ENCODE assay signal across 18 mouse cellular contexts in the genomic region with DNA sequence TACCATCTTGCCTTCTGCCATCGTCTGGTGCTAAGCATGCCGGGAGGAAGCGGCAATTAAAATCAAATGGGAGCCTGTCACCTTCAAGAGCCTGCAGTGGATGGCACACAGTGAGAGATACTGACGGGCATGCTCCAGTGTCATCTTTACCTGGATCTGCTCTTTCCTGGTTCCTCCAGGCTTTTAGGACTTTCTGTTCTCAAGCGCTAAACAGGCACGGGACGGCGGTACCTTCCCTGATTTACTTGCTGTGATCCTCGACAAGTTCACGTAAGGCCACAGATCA.
DNase-seq lines count a peak whose midpoint lies in the region; ATAC-seq lines count a peak whose summit lies in the region.
"Had no signal": no experiment of that assay in that cellular context is flagged by ENCODE, and none has a peak within 500 bp of the region (broad histone marks: within the 10 kb centered on the region; RNA-seq: fewer than 3 reads in every experiment).

No protein-coding gene starts in this region.

- no peak for ATAC-seq in forebrain, embryonic 12.5 days (ENCODE audit: low FRiP score)
- no peak for ATAC-seq in forebrain, embryonic 16.5 days
- no peak; the same call in 1 of the 2 replicates for ATAC-seq in hindbrain, embryonic 14.5 days (ENCODE audit: low FRiP score)
- no peak for ATAC-seq in hindbrain, embryonic 12.5 days (ENCODE audit: low FRiP score)

- no peaks in the 10 kb centered on the region for H3K9me3 ChIP-seq in forebrain, embryonic 12.5 days
- no peaks in the 10 kb centered on the region for H3K9me3 ChIP-seq in forebrain, embryonic 16.5 days (ENCODE audit: control insufficient read depth, low read length)
- H3K9me3 ChIP-seq in hindbrain, embryonic 14.5 days (ENCODE audit: control insufficient read depth, low read length) = no peaks in the 10 kb centered on the region
- H3K9me3 ChIP-seq in hindbrain, embryonic 12.5 days (replicated peaks) = no peaks in the 10 kb centered on the region
- no peaks in the 10 kb centered on the region for H3K9me3 ChIP-seq in embryonic facial prominence, embryonic 10.5 days
- H3K9me3 ChIP-seq: heart, embryonic 10.5 days; limb, embryonic 15.5 days; liver, embryonic 15.5 days had no signal

- peaks cover 16% of the 10 kb centered on the region for H3K4me1 ChIP-seq in forebrain, embryonic 12.5 days
- H3K4me1 ChIP-seq in forebrain, embryonic 16.5 days (replicated peaks; ENCODE audit: control insufficient read depth, insufficient read depth, low read length) = peaks cover 10% of the 10 kb centered on the region
- peaks cover 14% of the 10 kb centered on the region for H3K4me1 ChIP-seq in hindbrain, embryonic 14.5 days (replicated peaks; ENCODE audit: control insufficient read depth, insufficient read depth, low read length)
- peaks cover 15% of the 10 kb centered on the region for H3K4me1 ChIP-seq in hindbrain, embryonic 12.5 days
- H3K4me1 ChIP-seq in embryonic facial prominence, embryonic 10.5 days = peaks cover 15% of the 10 kb centered on the region
- H3K4me1 ChIP-seq: liver, embryonic 15.5 days had no signal

- H3K4me2 ChIP-seq in forebrain, embryonic 12.5 days = 0 out of 2 replicates have a peak overlapping the region, but pooled peaks have one; percentile 8
- no peak overlapping the region for H3K4me2 ChIP-seq in forebrain, embryonic 16.5 days (ENCODE audit: low read length)
- no peak overlapping the region for H3K4me2 ChIP-seq in hindbrain, embryonic 14.5 days (replicated peaks)
- no peak overlapping the region for H3K4me2 ChIP-seq in hindbrain, embryonic 12.5 days (replicated peaks)
- H3K4me2 ChIP-seq: limb, embryonic 15.5 days; liver, embryonic 15.5 days had no signal

- intact Hi-C loops in left cerebral cortex, postnatal 4 days (cut with DNase I) = no loop called here

- no peaks in the 10 kb centered on the region for H3K36me3 ChIP-seq in forebrain, embryonic 12.5 days (replicated peaks)
- no peaks in the 10 kb centered on the region for H3K36me3 ChIP-seq in forebrain, embryonic 16.5 days (ENCODE audit: control insufficient read depth, insufficient read depth)
- no peaks in the 10 kb centered on the region for H3K36me3 ChIP-seq in hindbrain, embryonic 14.5 days (replicated peaks; ENCODE audit: control insufficient read depth, insufficient read depth)
- H3K36me3 ChIP-seq in hindbrain, embryonic 12.5 days = no peaks in the 10 kb centered on the region
- H3K36me3 ChIP-seq in embryonic facial prominence, embryonic 10.5 days (replicated peaks) = no peaks in the 10 kb centered on the region
- H3K36me3 ChIP-seq: heart, embryonic 10.5 days; limb, embryonic 15.5 days; liver, embryonic 15.5 days had no signal

- 40% methylated on average over 10 of the region's 10 CpGs for WGBS in forebrain, embryonic 12.5 days
- 37% methylated on average over 10 of the region's 10 CpGs for WGBS in forebrain, embryonic 16.5 days
- 31% methylated on average over 10 of the region's 10 CpGs for WGBS in hindbrain, embryonic 14.5 days
- 31% methylated on average over 10 of the region's 10 CpGs for WGBS in hindbrain, embryonic 12.5 days
- WGBS in embryonic facial prominence, embryonic 10.5 days = 40% methylated on average over 10 of the region's 10 CpGs

- H3K27ac ChIP-seq in forebrain, embryonic 12.5 days = no peak overlapping the region
- H3K27ac ChIP-seq in forebrain, embryonic 16.5 days (ENCODE audit: low read length) = no peak overlapping the region
- peak overlapping the region; percentile 49; the same call in 1 of the 2 replicates for H3K27ac ChIP-seq in hindbrain, embryonic 14.5 days
- H3K27ac ChIP-seq in hindbrain, embryonic 12.5 days = no peak overlapping the region
- H3K27ac ChIP-seq in embryonic facial prominence, embryonic 10.5 days (replicated peaks) = no peak overlapping the region
- H3K27ac ChIP-seq: heart, embryonic 10.5 days; limb, embryonic 15.5 days; liver, embryonic 15.5 days had no signal

- no peak overlapping the region for H3K4me3 ChIP-seq in forebrain, embryonic 12.5 days (replicated peaks)
- no peak overlapping the region for H3K4me3 ChIP-seq in forebrain, embryonic 16.5 days (replicated peaks; ENCODE audit: low read length)
- no peak overlapping the region for H3K4me3 ChIP-seq in hindbrain, embryonic 14.5 days (replicated peaks; ENCODE audit: low read length)
- H3K4me3 ChIP-seq in hindbrain, embryonic 12.5 days = no peak overlapping the region
- H3K4me3 ChIP-seq in embryonic facial prominence, embryonic 10.5 days = no peak overlapping the region
- H3K4me3 ChIP-seq: heart, embryonic 10.5 days; limb, embryonic 15.5 days; liver, embryonic 15.5 days had no signal

- no peak overlapping the region for H3K9ac ChIP-seq in forebrain, embryonic 12.5 days
- H3K9ac ChIP-seq in forebrain, embryonic 16.5 days (replicated peaks; ENCODE audit: low read depth, low read length) = no peak overlapping the region
- H3K9ac ChIP-seq in hindbrain, embryonic 14.5 days = no peak overlapping the region
- H3K9ac ChIP-seq in hindbrain, embryonic 12.5 days = no peak overlapping the region
- H3K9ac ChIP-seq: limb, embryonic 15.5 days; liver, embryonic 15.5 days had no signal

- no peak for DNase-seq in hindbrain, embryonic 14.5 days (ENCODE audit: low spot score)
- DNase-seq in embryonic facial prominence, embryonic 10.5 days (ENCODE audit: low spot score) = peak; percentile 8
- peak; percentile 24 for DNase-seq in mesoderm, embryonic 11.5 days (ENCODE audit: low read depth, low spot score)
- no peak for DNase-seq in layer of hippocampus, adult 11-12 months (ENCODE audit: low spot score)
- DNase-seq in left cerebral cortex, postnatal 4 days = no peak
- DNase-seq: adrenal gland, adult 8-10 months; cerebellum, adult 8-10 months; kidney, adult 18-20 months; kidney, postnatal 10 days; layer of hippocampus, adult 9-11 months; right cerebral cortex, postnatal 25 days; thymus, postnatal 36 days had no signal

- peaks cover 23% of the 10 kb centered on the region for H3K27me3 ChIP-seq in forebrain, embryonic 12.5 days
- H3K27me3 ChIP-seq in forebrain, embryonic 16.5 days (replicated peaks; ENCODE audit: control insufficient read depth, insufficient read depth, low read length) = no peaks in the 10 kb centered on the region
- no peaks in the 10 kb centered on the region for H3K27me3 ChIP-seq in hindbrain, embryonic 14.5 days (ENCODE audit: control insufficient read depth, insufficient read depth, low read length)
- H3K27me3 ChIP-seq in hindbrain, embryonic 12.5 days = no peaks in the 10 kb centered on the region; the same call in 1 of the 2 replicates
- H3K27me3 ChIP-seq in embryonic facial prominence, embryonic 10.5 days (replicated peaks; ENCODE audit: low read depth, poor library complexity, severe bottlenecking) = peaks cover 20% of the 10 kb centered on the region
- H3K27me3 ChIP-seq: limb, embryonic 15.5 days; liver, embryonic 15.5 days had no signal

Comparison
In these comparisons a context has a peak if more than half of its experiments do, and no peak if none do; other contexts are left out.
1. DNase-seq: peak in embryonic facial prominence, embryonic 10.5 days (single experiment) and mesoderm, embryonic 11.5 days (single experiment); none in hindbrain, embryonic 14.5 days (single experiment), layer of hippocampus, adult 11-12 months (single experiment) and left cerebral cortex, postnatal 4 days (single experiment).